Mouse (Mus musculus) spleen, postnatal 4 days (tissue): ENCODE measurements around the gene Btbd35f18.
"Not testable (repeated sequence)": the region's sequence is repeated elsewhere in the genome, so short reads cannot be mapped to it uniquely, and the experiment has no call there.

Experiments
- DNase-seq, 2 experiments: peaks; one replicate each; pipeline ENCODE4 v3.0.0; 2022; ENCODE audit warnings: low spot score in 2 of 2

Btbd35f18 gene

GRCm38 (mm10) chrX:3699933-3700332 is at the start of gene Btbd35f18:
Gene Btbd35f18 (plus strand): TSS chrX:3700233.
- DNase-seq: not testable (repeated sequence)
